Mouse (Mus musculus): ENCODE data around the gene Kif17.

Gene Kif17

GRCm38 (mm10) chr4:138250088-138250960, at the start of gene Kif17, which contains the start of gene Sh2d5:
Gene Kif17, plus strand, starts transcription at chr4:138250435.
Gene Sh2d5, plus strand, starts transcription at chr4:138250403.
- DNase-seq, result peak; percentile 90

GRCm38 (mm10) chr4:138200769-138201168, 49.5 kb upstream of the Kif17 start:
- no peak for DNase-seq

GRCm38 (mm10) chr4:138201696-138202095, 48.5 kb upstream of the Kif17 start:
- no peak for DNase-seq

- DNase-seq, result no peak
Observed at GRCm38 (mm10) chr4:138210116-138210515, 40.1 kb upstream of the Kif17 start.

- no peak for DNase-seq
Observed at GRCm38 (mm10) chr4:138213861-138214260, 36.4 kb upstream of the Kif17 start.

- no peak for DNase-seq
Observed at GRCm38 (mm10) chr4:138215671-138216199, 34.5 kb upstream of the Kif17 start.

- DNase-seq, result peak; percentile 88
Observed at GRCm38 (mm10) chr4:138216200-138216890, 33.9 kb upstream of the Kif17 start, which contains the start of gene Hp1bp3. Gene Hp1bp3, plus strand, starts transcription at chr4:138216296.

- DNase-seq, result peak; percentile 99
Observed at GRCm38 (mm10) chr4:138216891-138217392, 33.3 kb upstream of the Kif17 start.

GRCm38 (mm10) chr4:138217441-138217840, 32.8 kb upstream of the Kif17 start:
- peak; percentile 61 for DNase-seq

GRCm38 (mm10) chr4:138217951-138218685, 32.1 kb upstream of the Kif17 start:
- DNase-seq, result no peak

GRCm38 (mm10) chr4:138219331-138219730, 30.9 kb upstream of the Kif17 start:
- DNase-seq, result no peak

GRCm38 (mm10) chr4:138220761-138221160, 29.5 kb upstream of the Kif17 start:
- DNase-seq, result no peak

- DNase-seq, result no peak
Observed at GRCm38 (mm10) chr4:138221406-138221805, 28.8 kb upstream of the Kif17 start.

- DNase-seq, result peak; percentile 55
Observed at GRCm38 (mm10) chr4:138222396-138222795, 27.8 kb upstream of the Kif17 start.

GRCm38 (mm10) chr4:138223623-138224022, 26.6 kb upstream of the Kif17 start:
- DNase-seq, result no peak

GRCm38 (mm10) chr4:138246756-138247665, 3.2 kb upstream of the Kif17 start:
- no peak for DNase-seq

- peak; percentile 28 for DNase-seq
Observed at GRCm38 (mm10) chr4:138251819-138252218, 1.6 kb downstream of the Kif17 start.

GRCm38 (mm10) chr4:138252231-138252630, 2.0 kb downstream of the Kif17 start:
- no peak for DNase-seq

GRCm38 (mm10) chr4:138257116-138257687, 7.0 kb downstream of the Kif17 start:
- peak; percentile 46 for DNase-seq

GRCm38 (mm10) chr4:138258663-138259062, 8.4 kb downstream of the Kif17 start:
- DNase-seq, result no peak

- no peak for DNase-seq
Observed at GRCm38 (mm10) chr4:138259482-138259881, 9.2 kb downstream of the Kif17 start.
